9 mouse cellular contexts compared by ENCODE assay signal in the genomic region with DNA sequence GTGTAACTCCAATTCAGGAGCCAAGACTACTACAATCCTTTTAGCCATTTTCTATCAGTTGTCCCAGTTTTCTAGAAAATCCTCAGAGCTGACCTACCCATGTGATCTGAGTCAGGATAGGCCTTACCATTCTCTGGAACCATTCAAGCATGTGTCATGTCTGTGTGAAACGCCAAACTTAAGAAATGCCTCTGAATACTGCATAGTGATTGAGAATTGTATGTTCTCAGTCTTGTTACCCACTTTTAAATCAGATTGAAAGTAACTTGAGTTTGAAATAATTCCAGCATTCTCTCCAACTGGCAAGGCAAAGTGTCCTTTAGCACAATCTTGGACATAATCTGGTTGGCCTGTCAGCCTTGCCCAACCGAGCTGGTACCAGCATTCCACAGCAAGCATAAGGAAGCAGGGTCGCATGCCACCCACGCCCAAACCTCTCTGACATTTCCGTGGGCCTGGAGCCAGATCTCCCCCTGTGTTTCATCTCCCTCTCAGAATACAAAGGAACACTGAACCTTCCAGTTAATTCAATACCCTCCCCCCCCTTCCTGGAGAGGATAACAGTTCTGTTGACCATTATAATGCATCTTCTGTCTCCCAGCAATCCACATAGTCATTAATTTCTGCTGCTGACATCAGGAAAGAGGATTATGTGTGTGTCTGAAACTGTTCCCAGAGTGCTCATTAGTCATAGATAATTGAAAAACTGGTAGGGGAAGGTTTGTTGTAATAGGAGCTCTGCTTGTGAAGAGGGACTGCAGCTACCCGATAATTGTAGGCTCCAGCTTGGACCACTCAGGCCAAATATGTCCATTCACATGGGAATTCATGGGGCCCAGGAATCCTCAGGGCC.
A peak's percentile ranks its signal among the peaks of the same experiment; 100 is the strongest.
DNase-seq lines count a peak whose midpoint lies in the region; ATAC-seq lines count a peak whose summit lies in the region.
"Had no signal": no experiment of that assay in that cellular context is flagged by ENCODE, and none has a peak within 500 bp of the region (broad histone marks: within the 10 kb centered on the region; RNA-seq: fewer than 3 reads in every experiment).

No protein-coding gene starts in this region.

- no peak overlapping the region for H3K9ac ChIP-seq in forebrain, embryonic 14.5 days (ENCODE audit: low read length)
- H3K9ac ChIP-seq in kidney, embryonic 16.5 days (replicated peaks; ENCODE audit: low read length), result no peak overlapping the region
- H3K9ac ChIP-seq in midbrain, embryonic 16.5 days (ENCODE audit: low read depth, low read length), result no peak overlapping the region
- H3K9ac ChIP-seq: liver, embryonic 13.5 days had no signal

- H3K9me3 ChIP-seq in forebrain, embryonic 14.5 days (replicated peaks; ENCODE audit: control insufficient read depth, low read length), result no peaks in the 10 kb centered on the region
- H3K9me3 ChIP-seq in kidney, embryonic 16.5 days (ENCODE audit: low read length), result no peaks in the 10 kb centered on the region
- H3K9me3 ChIP-seq in midbrain, embryonic 16.5 days (replicated peaks; ENCODE audit: control insufficient read depth, low read length, poor library complexity, severe bottlenecking), result no peaks in the 10 kb centered on the region
- H3K9me3 ChIP-seq: liver, embryonic 13.5 days had no signal

- ATAC-seq in forebrain, embryonic 14.5 days, result peak; percentile 91
- peak; percentile 29; the same call in 1 of the 2 replicates for ATAC-seq in kidney, embryonic 16.5 days (ENCODE audit: low FRiP score, low TSS enrichment)
- peak; percentile 68 for ATAC-seq in midbrain, embryonic 16.5 days

- WGBS in forebrain, embryonic 14.5 days, result 6% methylated on average over 6 of the region's 6 CpGs
- WGBS in kidney, embryonic 16.5 days, result 24% methylated on average over 6 of the region's 6 CpGs
- whole genome bisulfite sequencing in midbrain, embryonic 16.5 days, result 21% methylated on average over 6 of the region's 6 CpGs

- H3K27ac ChIP-seq in forebrain, embryonic 14.5 days (ENCODE audit: low read depth, low read length), result peak overlapping the region; percentile 30; the same call in 1 of the 2 replicates
- peak overlapping the region; percentile 19; the same call in 1 of the 2 replicates for H3K27ac ChIP-seq in kidney, embryonic 16.5 days (ENCODE audit: low read length)
- peak overlapping the region; percentile 38; the same call in 1 of the 2 replicates for H3K27ac ChIP-seq in midbrain, embryonic 16.5 days (ENCODE audit: low read length)
- H3K27ac ChIP-seq: liver, embryonic 13.5 days had no signal

- H3K4me2 ChIP-seq in forebrain, embryonic 14.5 days (ENCODE audit: low read length), result no peak overlapping the region
- no peak overlapping the region for H3K4me2 ChIP-seq in kidney, embryonic 16.5 days (replicated peaks; ENCODE audit: low read depth, low read length)
- H3K4me2 ChIP-seq in midbrain, embryonic 16.5 days (ENCODE audit: low read length), result no peak overlapping the region
- H3K4me2 ChIP-seq: liver, embryonic 13.5 days had no signal

- peaks cover 20% of the 10 kb centered on the region; the same call in 1 of the 2 replicates for H3K4me1 ChIP-seq in forebrain, embryonic 14.5 days (ENCODE audit: control insufficient read depth, insufficient read depth, low read length)
- H3K4me1 ChIP-seq in kidney, embryonic 16.5 days (ENCODE audit: insufficient read depth, low read length), result peaks cover 37% of the 10 kb centered on the region
- peaks cover 7% of the 10 kb centered on the region for H3K4me1 ChIP-seq in midbrain, embryonic 16.5 days (ENCODE audit: control insufficient read depth, insufficient read depth, low read length)

- H3K36me3 ChIP-seq in forebrain, embryonic 14.5 days (ENCODE audit: control insufficient read depth, insufficient read depth, low read length), result no peaks in the 10 kb centered on the region
- no peaks in the 10 kb centered on the region for H3K36me3 ChIP-seq in kidney, embryonic 16.5 days (ENCODE audit: insufficient read depth, low read length)
- no peaks in the 10 kb centered on the region for H3K36me3 ChIP-seq in midbrain, embryonic 16.5 days (ENCODE audit: control insufficient read depth, insufficient read depth, low read length)
- H3K36me3 ChIP-seq: liver, embryonic 13.5 days had no signal

- peak; percentile 12 to 28 for DNase-seq in cerebellum, postnatal 14 days
- no peak for DNase-seq in cerebellum, adult 9-11 months
- DNase-seq in Muller cell, postnatal 12 days (ENCODE audit: inconsistent ontology term), result peak; percentile 99
- DNase-seq in forebrain, embryonic 14.5 days (ENCODE audit: low spot score), result peak; percentile 89
- no peak for DNase-seq in spleen, postnatal 14 days (ENCODE audit: low spot score in 2 of 2)
- no peak for DNase-seq in urinary bladder, postnatal 10 days (ENCODE audit: low spot score)
- DNase-seq: liver, embryonic 13.5 days had no signal

- H3K4me3 ChIP-seq in forebrain, embryonic 14.5 days (ENCODE audit: low read depth, low read length), result no peak overlapping the region
- no peak overlapping the region for H3K4me3 ChIP-seq in kidney, embryonic 16.5 days (ENCODE audit: low read length)
- no peak overlapping the region for H3K4me3 ChIP-seq in midbrain, embryonic 16.5 days (ENCODE audit: low read depth, low read length)
- H3K4me3 ChIP-seq: liver, embryonic 13.5 days had no signal

- no peaks in the 10 kb centered on the region for H3K27me3 ChIP-seq in forebrain, embryonic 14.5 days (replicated peaks; ENCODE audit: control insufficient read depth, insufficient read depth, low read length)
- no peaks in the 10 kb centered on the region for H3K27me3 ChIP-seq in kidney, embryonic 16.5 days (ENCODE audit: insufficient read depth, low read length)
- H3K27me3 ChIP-seq in midbrain, embryonic 16.5 days (ENCODE audit: control insufficient read depth, insufficient read depth, low read depth, low read length), result no peaks in the 10 kb centered on the region
- H3K27me3 ChIP-seq: liver, embryonic 13.5 days had no signal

Comparison
In these comparisons a context has a peak if more than half of its experiments do, and no peak if none do; other contexts are left out.
1. DNase-seq: peak in cerebellum, postnatal 14 days (2 of 2), Muller cell, postnatal 12 days (single experiment) and forebrain, embryonic 14.5 days (single experiment); none in cerebellum, adult 9-11 months (single experiment), spleen, postnatal 14 days (0 of 2) and urinary bladder, postnatal 10 days (single experiment).
2. ATAC-seq: peak in every context shown above with its lines; median percentile 91 in forebrain, embryonic 14.5 days; 68 in midbrain, embryonic 16.5 days; 29 in kidney, embryonic 16.5 days.
3. Peak in every context shown above with its lines, with median percentiles within 50 percentile points of each other: H3K27ac ChIP-seq.